Mouse (Mus musculus) cortical plate, adult 2 months (tissue): ENCODE results near the gene Cmah.

Experiments
- CTCF ChIP-seq: fragments of 200-500 bp; IDR thresholded peaks from 2 replicates; pipeline ENCODE4 v1.5.1; 2011; ENCODE audit warnings: mild to moderate bottlenecking, control low read depth, low read length; ENCODE audit not compliant: insufficient read depth; ENCODE audit errors: extremely low read depth
- POLR2A ChIP-seq: fragments of 200-500 bp; IDR thresholded peaks from 2 replicates; pipeline ENCODE4 v1.6.1; 2011; ENCODE audit warnings: mild to moderate bottlenecking, low read length, control low read depth; ENCODE audit not compliant: insufficient read depth; ENCODE audit errors: extremely low read depth

- TF ChIP-seq POLR2A, result no peak
- no peak for TF ChIP-seq CTCF
Measured at GRCm38 (mm10) chr13:24513717-24514116, 186.5 kb downstream of the Cmah start.
